Mouse (Mus musculus): ENCODE data around the gene Eno4. TPM values are rescaled to one million over a fixed set of nuclear protein-coding genes. Genes with fewer than 3 reads are reported as not detected.
"Not testable (repeated sequence)": the region's sequence is repeated elsewhere in the genome, so short reads cannot be mapped to it uniquely, and the experiment has no call there.

Eno4 gene
- polyA plus RNA-seq (2015; fragmentation: Nextera tagmentation; extraction: Ambion mirVana): 0.12 and 0.24 TPM in 2 replicates

- peak; percentile 94 for DNase-seq (ENCODE audit: low spot score)
These were observed at the start of gene Eno4, which contains the start of gene Hspa12a for GRCm38 (mm10) chr19:58942841-58943828. Gene Eno4 (plus strand): TSS chr19:58943425. Gene Hspa12a (minus strand): TSS chr19:58943654.

GRCm38 (mm10) chr19:58896216-58896615 lies 47.0 kb upstream of the Eno4 start:
- no peak for DNase-seq (ENCODE audit: low spot score)

- not testable (repeated sequence) for DNase-seq (ENCODE audit: low spot score)
These were observed 42.8 kb upstream of the Eno4 start for GRCm38 (mm10) chr19:58900471-58900870.

- no peak for DNase-seq (ENCODE audit: low spot score)
These were observed 39.9 kb upstream of the Eno4 start for GRCm38 (mm10) chr19:58903079-58903898.

- peak; percentile 59 for DNase-seq (ENCODE audit: low spot score)
These were observed 39.3 kb upstream of the Eno4 start for GRCm38 (mm10) chr19:58903899-58904327.

GRCm38 (mm10) chr19:58906685-58907084 lies 36.5 kb upstream of the Eno4 start:
- no peak for DNase-seq (ENCODE audit: low spot score)

GRCm38 (mm10) chr19:58908018-58908417 lies 35.2 kb upstream of the Eno4 start:
- peak; percentile 2 for DNase-seq (ENCODE audit: low spot score)

- DNase-seq (ENCODE audit: low spot score): peak; percentile 47
These were observed 32.3 kb upstream of the Eno4 start for GRCm38 (mm10) chr19:58910941-58911368.

GRCm38 (mm10) chr19:58911386-58911785 lies 31.8 kb upstream of the Eno4 start:
- peak; percentile 61 for DNase-seq (ENCODE audit: low spot score)

GRCm38 (mm10) chr19:58913301-58913700 lies 29.9 kb upstream of the Eno4 start:
- no peak for DNase-seq (ENCODE audit: low spot score)

- DNase-seq (ENCODE audit: low spot score): no peak
These were observed 24.6 kb upstream of the Eno4 start for GRCm38 (mm10) chr19:58918597-58918996.

GRCm38 (mm10) chr19:58919148-58919547 lies 24.1 kb upstream of the Eno4 start:
- DNase-seq (ENCODE audit: low spot score): no peak

- no peak for DNase-seq (ENCODE audit: low spot score)
These were observed 12.0 kb upstream of the Eno4 start for GRCm38 (mm10) chr19:58931081-58931800.

- no peak for DNase-seq (ENCODE audit: low spot score)
These were observed 10.2 kb upstream of the Eno4 start for GRCm38 (mm10) chr19:58933062-58933461.

- DNase-seq (ENCODE audit: low spot score): no peak
These were observed 2.7 kb downstream of the Eno4 start for GRCm38 (mm10) chr19:58945959-58946358.

- no peak for DNase-seq (ENCODE audit: low spot score)
These were observed 8.3 kb downstream of the Eno4 start for GRCm38 (mm10) chr19:58951521-58951920.

GRCm38 (mm10) chr19:58952236-58952635 lies 9.0 kb downstream of the Eno4 start:
- DNase-seq (ENCODE audit: low spot score): no peak

- DNase-seq (ENCODE audit: low spot score): no peak
These were observed 11.6 kb downstream of the Eno4 start for GRCm38 (mm10) chr19:58954779-58955178.

- no peak for DNase-seq (ENCODE audit: low spot score)
These were observed 19.8 kb downstream of the Eno4 start for GRCm38 (mm10) chr19:58963011-58963410.

- DNase-seq (ENCODE audit: low spot score): no peak
These were observed 25.7 kb downstream of the Eno4 start for GRCm38 (mm10) chr19:58968731-58969506.

Data from thymus, postnatal 0 days (tissue).